Mouse (Mus musculus): Measurements from ENCODE around the gene Slc25a18.
"Not testable (repeated sequence)": the region's sequence is repeated elsewhere in the genome, so short reads cannot be mapped to it uniquely, and the experiment has no call there.

Slc25a18 gene

DNA sequence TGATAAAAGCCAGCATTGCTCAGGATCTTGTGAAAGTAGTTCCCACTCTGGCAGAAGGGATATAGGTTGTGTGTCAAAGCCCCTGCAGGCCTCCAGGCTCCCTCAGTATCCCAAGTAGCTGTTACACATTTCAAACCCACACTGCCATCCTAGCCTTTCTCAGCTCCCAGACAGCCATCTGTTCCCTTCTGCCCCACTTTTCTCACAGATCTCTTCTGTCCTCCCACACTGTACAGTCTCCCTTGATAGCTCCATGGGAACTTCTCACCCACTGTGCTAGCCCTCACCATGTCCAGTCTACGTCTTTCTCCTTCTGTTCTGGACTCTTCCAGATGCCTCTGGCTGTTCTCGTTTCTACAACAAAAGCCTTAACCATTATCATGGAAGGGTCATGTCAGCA lies 22.7 kb downstream of the Slc25a18 start:
- DNase-seq (ENCODE audit: low read depth, low spot score): no peak

DNA sequence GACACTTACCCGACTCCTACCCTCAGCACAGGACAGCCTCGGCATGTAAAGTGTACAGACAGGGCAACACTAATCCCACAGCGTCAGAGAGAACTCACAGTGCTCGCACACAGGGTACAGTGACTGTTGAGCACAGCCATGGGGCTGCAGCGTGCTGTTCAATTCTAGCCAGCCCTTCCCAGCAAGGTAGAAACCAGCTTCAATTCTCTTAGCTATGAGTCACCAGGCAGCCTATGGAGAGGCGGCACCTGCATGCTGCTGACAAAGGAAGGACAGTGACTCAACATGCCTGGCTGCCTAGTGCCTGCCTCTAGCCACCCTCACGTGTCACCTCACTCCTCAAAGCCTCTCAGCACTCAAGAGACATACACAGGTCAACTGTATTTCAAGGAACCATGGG lies 24.6 kb downstream of the Slc25a18 start:
- DNase-seq (ENCODE audit: low read depth, low spot score): no peak

DNA sequence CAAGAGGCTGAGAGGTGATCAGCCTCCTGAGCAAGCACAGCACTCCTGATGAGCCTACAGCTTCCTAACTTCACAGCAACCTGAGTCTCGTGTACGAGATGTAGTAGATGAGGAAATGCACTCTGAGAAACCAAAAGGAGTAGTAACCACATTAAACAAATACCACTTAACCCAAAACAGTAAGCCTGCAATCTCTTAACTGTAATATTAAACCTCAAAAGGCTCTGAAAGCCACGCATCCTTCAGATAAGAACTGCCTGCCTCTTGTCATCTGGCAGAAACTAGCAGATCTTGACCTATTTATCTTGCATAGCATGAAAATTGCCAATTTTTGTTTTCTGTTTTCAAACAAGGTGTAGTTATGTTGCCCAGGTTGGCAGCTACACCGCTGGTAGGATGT lies 25.5 kb downstream of the Slc25a18 start:
- DNase-seq (ENCODE audit: low read depth, low spot score): no peak

DNA sequence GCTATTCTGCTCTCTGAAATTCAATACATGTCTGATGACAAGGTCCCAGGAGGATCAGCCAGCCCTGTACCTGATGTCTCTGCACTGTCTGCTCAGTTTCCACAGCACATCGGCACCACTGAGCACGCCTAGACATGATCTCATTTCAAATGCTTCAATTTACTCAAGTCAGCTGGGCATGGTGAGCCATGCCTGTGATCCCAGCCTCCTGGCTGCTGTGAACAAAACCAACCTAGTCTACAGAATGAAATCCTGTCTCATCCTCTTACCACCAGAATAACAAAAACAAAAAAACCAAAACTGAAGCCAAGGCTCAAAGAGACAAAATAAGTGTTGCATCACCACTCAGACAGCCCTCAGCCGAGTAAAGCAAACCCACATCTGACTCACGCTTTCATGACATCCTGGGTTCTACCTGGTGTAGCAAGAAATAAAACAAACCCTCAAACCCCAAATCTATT lies 26.2 kb downstream of the Slc25a18 start:
- DNase-seq (ENCODE audit: low read depth, low spot score): no peak

DNA sequence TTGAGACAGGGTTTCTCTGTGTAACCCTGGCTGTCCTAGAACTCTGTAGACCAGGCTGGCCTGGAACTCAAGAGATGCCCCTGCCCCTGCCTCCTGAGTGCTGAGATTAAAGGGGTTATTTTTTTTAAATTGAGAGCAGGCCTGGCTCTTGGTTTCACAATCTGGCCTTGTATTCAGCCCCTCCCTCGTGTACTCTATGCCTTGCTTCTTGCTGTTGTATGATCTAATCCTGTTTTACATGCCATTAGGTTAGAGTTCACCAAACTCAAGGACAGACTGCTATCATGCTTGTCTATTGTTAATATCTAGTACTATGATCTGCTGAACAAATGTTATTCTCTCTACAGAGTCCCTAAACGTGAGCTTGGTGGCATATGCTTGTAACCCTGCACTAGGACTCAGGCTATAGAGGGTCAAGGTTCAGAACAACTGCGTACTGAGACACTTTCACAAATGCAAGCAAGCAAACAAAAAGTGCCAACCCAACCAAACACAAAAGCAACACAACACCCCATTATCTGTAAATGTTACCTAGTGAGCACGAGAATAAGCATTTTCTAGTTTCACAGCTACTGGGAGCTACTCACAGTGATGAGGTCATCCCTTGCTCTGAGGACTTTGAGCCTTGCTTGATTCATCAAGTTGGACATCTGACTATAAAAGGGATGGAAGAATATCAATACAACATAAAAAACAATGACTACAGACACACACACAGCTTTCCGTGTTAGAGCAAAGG lies 33.8 kb downstream of the Slc25a18 start:
- no peak for DNase-seq (ENCODE audit: low read depth, low spot score)

DNA sequence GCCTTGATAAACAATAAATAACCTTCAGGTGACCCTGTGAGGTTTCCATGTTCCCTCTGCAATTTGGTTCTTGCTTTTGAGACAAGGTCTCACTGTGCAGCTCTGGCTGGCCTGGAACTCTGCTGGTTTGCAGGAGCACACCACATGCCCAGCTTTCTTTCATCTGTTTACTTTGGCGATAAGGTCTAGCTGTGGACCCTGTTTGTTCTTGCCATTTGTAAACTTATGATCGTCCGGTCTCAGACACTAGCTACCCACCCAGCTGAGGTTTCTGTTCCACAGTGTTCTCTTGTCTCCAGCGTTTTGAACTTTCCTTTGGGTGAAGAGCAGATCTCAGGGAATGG lies 34.3 kb downstream of the Slc25a18 start:
- DNase-seq (ENCODE audit: low read depth, low spot score): no peak

DNA sequence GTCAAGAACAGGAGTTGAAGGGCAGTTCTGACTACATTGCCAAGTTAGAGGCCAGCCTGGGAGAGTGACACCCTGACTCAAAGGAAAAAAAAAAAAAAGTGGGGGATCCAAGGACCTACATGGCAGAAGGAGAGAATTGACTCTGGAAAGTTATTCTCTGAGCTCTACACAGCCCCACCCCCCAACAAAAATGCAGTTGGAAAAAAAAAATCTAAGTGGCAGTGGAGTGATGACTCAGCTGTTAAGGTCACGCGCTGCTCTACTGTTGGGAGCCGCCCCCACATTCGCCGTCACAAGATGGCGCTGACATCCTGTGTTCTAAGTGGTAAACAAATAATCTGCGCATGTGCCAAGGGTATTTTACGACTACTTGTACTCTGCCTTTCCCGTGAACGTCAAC lies 38.6 kb downstream of the Slc25a18 start:
- not testable (repeated sequence) for DNase-seq (ENCODE audit: low read depth, low spot score)

DNA sequence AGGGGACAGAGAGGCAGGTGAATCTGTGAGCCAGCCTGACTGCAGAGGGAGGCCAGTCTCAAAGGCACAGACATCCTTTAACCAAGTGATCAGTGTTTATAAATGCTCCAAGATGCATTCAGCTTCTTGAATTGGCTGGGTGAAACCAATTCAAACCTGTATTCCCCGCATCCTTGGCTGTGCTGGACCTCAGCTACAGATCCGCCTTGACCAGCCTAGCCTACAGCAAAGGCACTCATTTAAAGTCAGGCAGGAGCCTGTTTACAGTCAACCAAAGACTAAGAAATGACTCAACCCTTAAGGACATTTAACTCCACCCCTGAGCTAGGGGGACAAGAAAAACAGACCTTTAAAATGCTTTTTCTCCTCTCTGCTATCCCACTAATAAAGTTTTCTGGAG lies 45.9 kb downstream of the Slc25a18 start:
- no peak for DNase-seq (ENCODE audit: low read depth, low spot score)

DNA sequence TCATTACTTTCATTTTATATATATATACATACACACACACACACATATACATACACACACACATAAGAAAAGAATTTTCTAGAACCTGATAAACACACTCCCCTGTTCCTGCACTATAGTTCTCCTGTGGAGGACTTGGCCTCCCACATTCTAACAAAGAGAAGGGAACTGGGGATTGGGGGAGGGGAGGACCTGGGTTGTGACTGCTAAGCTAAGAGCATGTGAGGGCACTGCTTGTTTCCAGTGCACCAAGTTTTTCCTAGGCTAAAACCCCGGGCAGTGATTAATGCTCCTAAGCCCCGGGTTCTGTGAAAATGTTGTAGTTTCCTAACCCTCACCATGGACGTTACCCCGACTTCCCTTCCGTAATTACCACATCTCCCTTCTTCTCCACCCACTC lies 46.8 kb downstream of the Slc25a18 start:
- DNase-seq (ENCODE audit: low read depth, low spot score): no peak

DNA sequence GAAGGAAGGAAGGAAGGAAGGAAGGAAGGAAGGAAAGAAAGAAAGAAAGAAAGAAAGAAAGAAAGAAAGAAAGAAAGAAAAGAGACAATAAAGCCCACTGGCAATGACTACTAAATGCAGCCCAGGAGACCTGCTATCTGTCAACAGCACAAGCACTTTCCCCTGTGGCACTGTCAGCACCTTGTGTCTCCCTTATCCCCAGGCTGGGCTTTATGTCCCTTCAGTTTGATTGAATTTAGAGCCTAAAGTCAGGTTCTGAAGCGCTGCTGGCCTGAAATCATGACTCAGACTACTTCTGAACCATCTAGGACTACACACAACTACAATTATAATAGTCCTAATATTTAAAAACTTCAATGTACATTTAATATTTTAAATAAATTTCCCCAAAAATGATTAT lies 47.6 kb downstream of the Slc25a18 start:
- DNase-seq (ENCODE audit: low read depth, low spot score): no peak

DNA sequence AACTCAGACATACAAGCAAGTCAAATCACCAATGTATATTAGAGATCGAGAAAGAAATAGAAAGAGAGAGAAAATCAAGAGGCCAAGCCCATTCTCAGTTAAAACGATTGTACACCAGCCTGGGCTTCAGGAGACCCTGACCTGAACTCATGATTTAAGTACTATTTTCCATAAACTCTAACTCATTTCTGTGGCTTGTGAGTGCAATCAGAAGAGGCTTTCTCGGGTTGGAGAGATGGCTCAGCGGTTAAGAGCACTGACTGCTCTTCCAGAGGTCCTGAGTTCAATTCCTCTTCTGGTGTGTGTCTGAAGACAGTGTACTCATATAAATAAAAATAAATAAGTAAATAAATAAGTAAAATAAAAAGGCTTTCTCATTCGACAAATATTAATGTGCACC lies 48.3 kb downstream of the Slc25a18 start:
- no peak for DNase-seq (ENCODE audit: low read depth, low spot score)

DNA sequence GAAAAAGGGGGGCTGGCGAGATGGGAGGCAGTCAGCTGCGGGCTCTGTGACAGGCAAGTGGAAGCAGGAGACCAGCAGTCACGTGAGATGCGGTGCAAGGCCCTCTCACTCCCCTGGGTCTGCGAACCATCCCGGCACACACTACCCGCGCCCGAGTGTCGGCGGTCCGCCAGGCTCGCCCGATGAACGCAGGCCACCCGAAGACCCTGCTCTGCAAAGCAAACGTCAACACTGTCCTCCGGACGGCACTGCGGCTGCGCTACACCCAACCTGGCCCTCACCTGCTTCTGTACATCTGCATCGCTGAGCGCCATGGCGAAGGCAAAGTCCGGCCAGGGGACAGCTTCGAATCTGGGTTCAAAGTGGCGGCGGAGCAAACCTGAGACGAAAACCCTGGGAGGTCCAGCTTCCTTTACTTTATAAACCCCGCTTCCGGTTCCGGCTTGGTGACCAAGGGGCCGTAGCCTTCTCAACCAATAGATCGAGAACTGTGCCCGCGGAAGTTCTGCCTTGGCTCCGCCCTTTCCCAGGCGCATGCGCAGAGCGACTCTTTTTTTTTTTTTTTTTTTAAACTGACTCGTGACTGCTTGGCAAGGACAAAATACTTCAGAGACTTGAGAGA lies 49.0 kb downstream of the Slc25a18 start, which contains the start of gene Atp6v1e1:
Gene Atp6v1e1, minus strand, starts transcription at position 487 of the 622 bp plus-strand sequence.
- peak; percentile 98 for DNase-seq (ENCODE audit: low read depth, low spot score)

DNA sequence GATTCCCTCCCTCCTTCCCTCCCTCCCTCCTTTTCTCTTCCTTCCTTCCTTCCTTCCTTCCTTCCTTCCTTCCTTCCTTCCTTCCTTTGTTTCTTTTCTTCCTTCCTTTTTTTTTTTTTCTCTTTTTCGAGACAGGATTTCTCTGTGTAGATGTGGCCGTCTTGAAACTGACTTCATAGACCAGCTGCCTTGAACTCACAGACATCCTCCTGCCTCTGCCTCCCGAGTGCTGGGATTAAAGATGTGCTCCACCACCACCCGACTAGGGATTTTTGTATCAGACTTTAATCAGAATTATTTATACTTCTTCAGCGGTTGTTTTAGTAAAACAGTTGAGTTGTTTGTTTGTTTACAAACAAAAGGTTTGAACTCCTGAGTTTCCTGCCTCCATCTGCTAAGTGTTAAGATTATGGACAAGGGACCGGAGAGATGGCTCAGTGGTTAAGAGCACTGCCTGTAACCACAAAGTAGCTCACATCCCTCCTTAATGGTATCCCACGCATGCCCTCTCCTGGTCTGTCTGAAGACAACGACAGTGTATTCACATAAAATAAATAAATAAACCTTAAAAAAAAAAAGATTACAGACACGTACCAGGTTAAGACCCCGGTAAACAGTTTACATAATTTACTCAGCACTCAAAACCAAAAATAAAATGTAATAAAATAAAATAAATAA lies 49.7 kb downstream of the Slc25a18 start:
- DNase-seq (ENCODE audit: low read depth, low spot score): no peak

DNA sequence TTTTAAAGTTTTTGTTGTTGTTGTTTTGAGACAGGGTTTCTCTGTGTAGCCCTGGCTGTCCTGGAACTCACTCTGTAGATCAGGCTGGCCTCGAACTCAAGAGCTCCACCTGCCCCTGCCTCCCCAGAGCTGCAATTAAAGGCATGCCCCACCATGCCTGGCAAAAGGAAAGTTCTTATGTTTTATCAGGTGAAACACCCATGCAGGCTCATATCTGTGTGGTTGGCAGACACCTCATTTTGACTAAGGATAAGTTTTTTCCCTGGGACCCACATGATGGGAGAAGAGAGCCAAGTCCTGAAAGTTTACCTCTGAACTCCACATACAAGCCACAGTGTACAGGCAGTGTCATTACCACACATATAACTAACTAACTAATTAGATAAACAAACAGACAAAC lies 56.7 kb downstream of the Slc25a18 start:
- DNase-seq (ENCODE audit: low read depth, low spot score): no peak

DNA sequence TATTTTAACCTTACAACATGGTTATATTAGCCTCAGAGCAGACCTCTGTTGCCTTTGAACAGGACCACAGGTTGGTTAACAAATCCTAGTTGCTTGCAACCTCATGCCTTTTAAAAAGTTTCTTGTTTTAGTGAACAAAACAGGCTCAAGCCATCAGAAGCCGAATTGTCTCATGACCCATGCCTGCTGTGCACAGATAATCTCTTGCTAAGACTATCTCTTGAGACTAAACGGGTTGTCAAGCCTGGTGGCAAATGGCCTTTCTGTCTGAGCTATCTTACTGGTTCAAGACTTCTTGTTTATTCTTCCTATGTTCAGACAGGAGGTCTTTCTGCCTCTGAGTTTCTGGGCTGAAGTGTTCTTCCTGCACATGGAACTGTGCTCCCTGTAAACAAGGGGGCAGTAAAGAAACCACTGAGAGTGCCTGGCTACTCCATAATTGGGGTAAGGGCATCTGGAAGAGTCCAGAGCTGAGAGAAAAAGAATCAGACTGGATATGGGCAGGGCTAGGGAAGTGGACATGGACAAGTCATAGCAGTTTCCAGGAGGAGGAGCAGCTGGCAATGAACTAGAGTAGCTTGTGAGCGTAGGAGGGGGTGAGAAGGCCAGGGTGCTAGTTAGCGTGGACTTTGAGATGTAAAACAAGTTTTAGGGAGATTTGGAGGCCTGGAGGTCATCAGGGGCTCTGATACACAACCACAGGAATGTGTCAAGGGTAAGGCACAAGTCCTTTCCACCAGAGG lies 57.7 kb downstream of the Slc25a18 start:
- DNase-seq (ENCODE audit: low read depth, low spot score): no peak

DNA sequence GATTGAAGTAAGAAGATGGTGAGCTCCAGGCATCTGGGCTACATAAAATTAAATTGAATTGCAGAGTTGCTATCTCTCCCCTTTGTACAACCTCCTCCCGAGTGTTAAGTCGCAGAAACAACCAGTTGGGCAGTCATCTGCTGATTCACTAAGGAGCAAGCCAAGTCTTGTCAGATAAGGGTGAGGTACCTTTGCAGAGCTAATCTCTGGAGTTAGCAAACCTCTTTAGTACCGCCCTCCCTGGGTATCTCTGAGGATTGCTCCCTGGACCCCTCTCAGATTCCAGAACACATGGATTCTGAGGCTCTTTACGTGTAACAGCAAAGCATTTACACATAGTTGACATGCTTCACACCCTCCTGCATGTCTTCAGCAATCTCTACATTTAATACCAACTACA lies 58.7 kb downstream of the Slc25a18 start:
- DNase-seq (ENCODE audit: low read depth, low spot score): no peak

DNA sequence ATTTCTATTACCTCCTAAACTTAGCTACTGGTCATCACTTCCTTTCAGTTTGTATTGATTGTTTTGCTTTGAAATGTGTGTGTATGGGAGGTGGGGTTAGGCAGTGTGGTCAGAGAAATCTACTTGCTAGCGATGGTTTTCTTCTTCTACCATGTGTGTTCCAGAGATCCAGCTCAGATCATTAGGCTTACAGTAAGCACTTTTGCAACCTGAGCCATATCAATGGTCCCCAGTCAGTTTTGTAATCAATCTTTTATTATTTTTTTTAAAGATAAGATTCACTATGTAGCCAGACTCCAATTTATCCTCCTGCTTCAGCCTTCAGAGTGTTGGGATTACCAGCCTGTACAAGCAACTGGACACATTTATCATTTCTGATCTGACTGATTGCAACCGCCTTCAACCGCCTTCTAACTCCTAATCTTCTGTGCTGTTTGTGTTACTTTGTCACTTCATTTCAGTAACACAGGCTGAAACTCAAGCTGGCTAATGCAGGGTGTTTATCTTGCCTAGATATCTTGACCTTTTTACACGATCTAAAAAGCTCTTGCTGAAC lies 61.5 kb downstream of the Slc25a18 start:
- no peak for DNase-seq (ENCODE audit: low read depth, low spot score)

DNA sequence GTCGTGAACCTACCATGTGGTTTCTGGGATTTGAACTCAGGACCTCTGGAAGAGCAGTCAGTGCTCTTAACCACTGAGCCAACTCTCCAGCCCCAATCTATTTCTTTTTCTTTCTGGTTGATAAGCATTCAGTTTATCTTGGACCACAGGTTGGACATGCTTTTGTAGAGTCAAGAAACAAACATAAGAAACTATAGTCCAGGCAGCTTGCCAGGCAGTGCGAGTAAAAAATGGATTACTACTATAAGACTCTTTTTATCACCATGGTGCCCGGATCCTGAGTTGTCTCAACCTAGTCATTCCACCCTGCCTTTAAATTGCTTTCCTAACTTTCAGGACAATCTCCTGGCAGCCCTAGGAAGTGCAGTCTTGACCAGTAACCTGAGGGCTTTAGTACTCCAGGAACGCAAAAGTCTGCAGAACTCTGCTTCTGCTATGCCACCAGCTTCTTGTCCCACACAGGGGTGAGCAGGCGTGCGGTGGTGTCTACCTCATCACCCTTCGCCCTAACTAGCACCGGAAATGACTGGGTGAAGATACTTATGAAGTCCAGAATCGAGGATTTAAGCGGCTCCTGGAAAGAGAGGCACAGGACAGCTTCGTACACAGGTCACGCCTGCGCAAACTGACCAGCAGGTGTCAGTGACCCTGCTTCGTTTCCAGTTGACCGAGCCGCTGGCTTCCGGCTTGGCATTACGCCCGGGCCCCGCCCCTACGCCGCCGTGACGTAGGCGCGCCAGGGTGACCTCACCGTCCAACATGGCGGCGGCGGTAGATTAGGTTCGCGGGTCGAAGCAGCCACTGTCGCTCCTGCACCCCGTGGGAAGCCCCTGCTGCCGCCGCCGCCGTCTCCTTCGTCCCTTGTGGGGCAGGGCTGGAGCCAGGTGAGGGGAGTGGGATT lies 62.3 kb downstream of the Slc25a18 start, which contains the start of gene Bcl2l13:
Gene Bcl2l13, plus strand, starts transcription at position 739 of the 901 bp plus-strand sequence.
- peak; percentile 91 for DNase-seq (ENCODE audit: low read depth, low spot score)

DNA sequence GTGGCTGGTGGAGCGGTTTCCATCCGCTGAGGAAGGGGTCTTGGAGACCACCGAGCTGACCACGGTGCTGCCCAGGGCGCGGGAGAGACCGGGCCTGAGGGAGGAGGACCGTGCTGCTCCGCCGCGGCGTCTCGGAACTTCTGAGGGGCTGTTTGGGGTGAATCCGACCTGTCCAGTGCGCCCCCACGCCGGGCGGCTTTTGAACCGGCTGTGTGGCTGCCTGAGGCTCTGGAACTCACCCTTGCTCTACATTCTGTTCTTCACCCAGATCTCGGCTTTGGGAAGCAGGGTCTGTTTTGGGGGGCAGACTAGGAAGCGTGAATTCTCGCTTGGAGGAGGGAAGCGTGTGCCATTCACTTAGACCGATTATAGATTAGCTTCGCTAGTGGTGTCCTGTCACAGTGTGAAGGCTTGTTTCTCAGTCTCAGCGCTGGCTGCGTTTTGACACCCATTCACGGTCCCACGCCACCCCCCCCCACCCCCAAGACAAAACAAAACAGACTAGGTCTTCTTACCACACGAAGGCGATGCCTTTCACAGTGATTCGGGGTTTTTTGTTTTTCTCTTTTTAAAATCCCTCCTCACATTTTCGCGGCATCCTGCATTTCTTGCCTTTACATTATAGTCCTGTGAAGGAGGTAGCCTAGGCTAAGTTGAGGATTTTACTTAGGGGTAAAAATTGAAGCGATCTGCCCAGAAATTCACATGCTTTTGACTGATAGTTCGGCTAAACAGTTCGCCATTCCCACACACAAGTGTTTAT lies 63.2 kb downstream of the Slc25a18 start:
- no peak for DNase-seq (ENCODE audit: low read depth, low spot score)

DNA sequence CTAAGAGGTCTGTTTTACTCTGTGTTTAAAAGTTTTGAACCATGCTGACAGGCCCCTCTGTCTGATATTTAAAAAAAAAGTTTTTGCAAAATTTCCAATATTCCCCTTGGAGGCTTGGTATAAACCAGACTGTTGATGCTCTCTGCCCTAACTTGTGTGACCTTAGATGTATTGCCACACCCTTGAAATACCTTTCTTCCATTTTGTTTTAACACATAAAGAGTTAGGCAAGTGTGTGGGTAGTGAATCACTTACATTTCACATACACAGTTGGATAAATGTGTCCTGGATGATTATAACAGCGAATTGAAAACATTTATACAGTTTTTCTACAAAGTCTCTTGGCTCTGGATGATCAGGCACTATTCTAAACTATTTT lies 63.8 kb downstream of the Slc25a18 start:
- no peak for DNase-seq (ENCODE audit: low read depth, low spot score)
